Mouse (Mus musculus) layer of hippocampus, adult 11-12 months (tissue): Measurements from ENCODE around the gene Lig3.
"Not testable (repeated sequence)": the region's sequence is repeated elsewhere in the genome, so short reads cannot be mapped to it uniquely, and the experiment has no call there.

ENCODE experiments used
- DNase-seq: peaks from one replicate; pipeline ENCODE4 v3.0.0; 2022; ENCODE audit warnings: low spot score

Gene Lig3

DNA sequence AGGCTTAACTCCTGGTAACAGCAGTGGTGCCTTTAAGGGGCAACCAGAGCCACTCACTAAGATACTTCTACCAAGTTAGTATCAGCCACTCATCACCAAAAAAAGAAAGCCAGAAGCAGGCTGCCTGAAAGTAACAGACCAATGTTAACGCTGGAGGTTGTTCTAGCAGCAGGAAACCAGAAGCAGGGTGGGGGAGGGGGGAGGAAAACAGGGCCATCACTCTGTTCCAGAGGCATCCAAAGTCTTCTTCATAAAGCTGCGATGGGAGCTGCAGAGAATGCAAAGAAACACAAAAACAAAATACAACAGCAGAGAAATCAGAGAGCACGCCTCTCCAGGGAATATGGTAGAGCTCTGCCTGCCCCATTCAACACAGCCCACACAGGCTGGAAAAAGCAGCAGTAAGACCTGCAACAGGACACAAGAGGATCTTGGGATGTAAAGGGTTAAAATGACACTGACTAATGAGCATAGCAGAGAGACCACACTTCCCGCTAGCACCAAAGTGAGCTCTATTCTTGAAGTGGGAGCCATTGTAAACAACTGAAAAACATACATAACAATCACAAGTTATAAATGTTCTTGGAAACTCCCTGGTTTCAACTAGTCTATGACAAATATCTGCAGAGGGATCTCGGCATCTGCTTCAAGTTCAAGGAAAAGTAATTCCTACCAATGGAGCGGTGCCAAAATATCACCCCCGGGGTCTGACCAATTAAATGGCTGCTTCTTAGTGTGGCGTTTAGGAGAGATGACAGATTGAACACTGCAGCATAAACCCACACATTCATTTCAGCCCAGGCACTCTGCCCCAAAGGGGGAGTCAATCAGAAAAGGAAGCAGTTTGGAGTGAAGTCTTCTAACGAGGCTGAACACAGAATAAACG, 50.3 kb downstream of the Lig3 start:
- peak; percentile 27 for DNase-seq

DNA sequence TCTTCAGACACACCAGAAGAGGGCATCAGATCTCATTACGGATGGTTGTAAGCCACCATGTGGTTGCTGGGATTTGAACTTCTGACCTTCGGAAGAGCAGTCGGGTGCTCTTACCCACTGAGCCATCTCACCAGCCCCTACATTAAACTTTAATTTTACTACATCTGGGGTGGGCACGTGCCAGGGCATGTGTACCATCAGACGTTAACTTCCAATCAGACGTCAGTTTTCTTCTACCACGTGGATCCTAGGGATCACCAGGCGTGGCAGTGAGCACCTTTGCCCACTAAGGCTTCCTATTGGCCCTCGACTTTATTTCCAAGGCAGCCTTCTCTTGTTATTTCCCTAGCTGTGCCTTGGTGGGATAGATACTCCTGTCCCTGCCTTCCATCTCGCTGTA, 51.5 kb downstream of the Lig3 start:
- DNase-seq, result not testable (repeated sequence)

DNA sequence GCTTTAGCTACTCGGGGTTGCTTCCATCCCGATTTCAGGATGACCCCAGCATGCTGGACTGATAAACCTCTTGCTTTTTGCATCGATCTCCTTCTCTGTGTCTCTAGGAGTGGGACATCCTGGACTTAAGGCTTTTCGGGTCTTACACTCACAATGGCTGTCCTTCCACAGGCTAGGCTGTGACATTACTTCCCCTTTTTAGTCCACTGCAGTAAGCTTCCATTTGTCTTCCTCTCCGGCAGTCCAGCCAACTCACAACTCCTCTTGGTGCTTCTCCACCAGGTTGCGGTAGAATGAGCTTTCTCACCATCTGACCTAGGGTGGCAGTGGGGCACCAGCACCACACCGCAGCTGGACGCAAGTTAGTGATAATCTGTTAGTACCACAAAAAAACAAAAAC, 53.0 kb downstream of the Lig3 start:
- no peak for DNase-seq

DNA sequence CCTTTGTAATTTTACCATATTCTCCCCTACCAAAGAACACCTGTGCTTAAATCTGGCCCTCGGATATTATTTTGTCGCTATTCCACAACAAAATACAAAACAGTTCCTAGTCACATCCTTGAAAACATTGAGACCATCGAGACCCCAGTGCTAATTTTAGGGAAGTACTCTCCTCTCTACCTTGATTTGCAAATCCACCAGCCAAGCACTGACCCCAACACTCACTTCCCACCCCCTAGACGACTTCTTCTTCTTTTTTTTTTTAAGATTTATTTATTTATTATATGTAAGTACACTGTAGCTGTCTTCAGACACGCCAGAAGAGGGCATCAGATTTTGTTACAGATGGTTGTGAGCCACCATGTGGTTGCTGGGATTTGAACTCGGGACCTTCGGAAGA, 53.5 kb downstream of the Lig3 start:
- not testable (repeated sequence) for DNase-seq

DNA sequence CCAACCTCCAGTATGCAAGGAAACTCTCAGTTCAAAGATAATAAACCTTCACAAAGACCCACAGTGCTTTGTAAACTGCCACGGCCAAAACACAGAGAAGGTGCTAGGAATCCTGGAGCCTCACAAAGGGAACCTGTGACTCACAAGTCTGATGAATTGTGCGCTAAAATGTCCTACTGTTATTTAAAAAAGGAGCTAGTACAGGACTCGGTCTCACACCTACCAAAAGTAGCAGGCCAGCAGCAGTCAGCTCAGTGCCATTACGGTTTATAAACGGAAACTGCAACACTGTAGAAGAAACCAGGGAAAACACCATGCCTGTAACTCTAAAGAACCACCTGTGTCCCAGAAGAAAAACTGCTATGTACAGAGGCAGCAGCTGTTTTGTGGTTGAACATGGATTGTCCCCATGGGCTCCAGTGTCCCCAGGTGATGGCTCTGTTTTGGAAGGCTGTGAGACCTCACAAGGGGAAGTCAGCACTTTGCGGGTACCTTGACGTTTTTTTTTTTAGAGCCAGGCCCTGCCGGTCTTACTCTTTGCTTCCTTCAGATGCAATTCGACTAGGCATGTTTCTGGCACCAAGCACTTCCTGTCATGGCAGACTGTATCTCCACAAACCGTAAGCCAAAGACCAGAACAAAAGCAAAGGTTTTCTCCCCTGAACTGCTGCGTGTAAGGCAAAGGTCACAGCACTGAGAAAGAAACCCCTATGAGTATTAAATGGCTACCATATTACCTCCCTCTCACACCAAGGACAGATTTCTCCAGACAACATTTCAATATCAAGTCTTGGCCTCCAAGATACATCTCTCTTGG, 54.9 kb downstream of the Lig3 start:
- no peak for DNase-seq

DNA sequence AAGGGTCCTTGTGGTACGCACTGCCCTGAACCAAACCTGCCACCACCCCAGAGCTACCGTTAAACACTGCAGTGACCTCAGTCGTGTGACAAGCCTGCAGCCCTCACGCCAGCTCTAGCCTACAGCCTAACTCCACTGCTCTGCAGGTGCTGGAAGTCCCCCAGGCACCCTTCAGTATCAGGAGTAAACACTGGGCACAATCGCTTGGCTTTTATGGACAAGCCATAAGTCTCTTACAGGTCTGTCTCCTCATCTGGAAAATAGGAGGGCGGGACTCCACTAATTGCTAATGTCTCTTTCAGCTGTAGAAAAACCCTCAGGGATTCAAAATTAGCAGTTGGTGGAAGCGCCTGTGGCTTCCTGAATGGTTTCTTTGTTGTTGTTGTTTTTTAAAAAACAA, 56.3 kb downstream of the Lig3 start:
- DNase-seq, result no peak

DNA sequence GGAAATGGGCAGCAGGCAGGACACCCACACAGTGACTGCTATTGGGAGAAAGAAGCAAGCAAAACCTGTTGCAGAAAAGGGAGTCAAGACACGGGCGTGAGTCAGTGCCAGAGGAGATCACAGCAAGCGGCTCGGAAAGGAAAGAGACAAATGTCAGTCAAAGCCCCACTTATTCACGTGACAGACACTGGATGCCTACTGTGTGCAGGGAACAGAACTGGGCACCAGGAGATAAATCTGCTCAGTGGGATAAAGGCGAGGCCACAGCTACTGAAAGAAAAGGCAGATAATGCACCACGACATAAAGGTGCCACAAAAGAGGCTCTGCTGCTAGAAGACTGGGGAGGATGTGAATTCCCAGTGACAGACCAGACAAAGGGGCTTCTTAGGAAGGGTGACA, 56.9 kb downstream of the Lig3 start:
- no peak for DNase-seq

DNA sequence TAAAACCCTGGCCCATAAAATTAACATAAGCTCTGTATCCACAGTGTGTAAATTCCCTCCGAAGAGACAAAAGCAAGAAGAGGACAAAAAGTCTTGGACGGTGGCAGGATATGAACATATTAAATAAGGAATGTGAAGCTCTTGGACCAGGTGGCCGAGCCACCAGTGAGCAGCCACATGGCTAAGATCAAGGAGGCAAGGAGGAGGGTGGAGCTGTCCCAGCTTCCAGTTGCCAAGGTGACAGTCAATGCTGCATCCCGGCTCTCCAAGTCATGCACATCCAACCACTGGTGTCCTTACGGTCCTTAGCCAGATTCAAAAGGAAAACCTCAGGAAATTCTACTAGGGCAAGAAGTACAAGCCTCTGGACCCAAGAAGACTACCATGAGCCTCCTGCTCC, 57.6 kb downstream of the Lig3 start:
- no peak for DNase-seq

DNA sequence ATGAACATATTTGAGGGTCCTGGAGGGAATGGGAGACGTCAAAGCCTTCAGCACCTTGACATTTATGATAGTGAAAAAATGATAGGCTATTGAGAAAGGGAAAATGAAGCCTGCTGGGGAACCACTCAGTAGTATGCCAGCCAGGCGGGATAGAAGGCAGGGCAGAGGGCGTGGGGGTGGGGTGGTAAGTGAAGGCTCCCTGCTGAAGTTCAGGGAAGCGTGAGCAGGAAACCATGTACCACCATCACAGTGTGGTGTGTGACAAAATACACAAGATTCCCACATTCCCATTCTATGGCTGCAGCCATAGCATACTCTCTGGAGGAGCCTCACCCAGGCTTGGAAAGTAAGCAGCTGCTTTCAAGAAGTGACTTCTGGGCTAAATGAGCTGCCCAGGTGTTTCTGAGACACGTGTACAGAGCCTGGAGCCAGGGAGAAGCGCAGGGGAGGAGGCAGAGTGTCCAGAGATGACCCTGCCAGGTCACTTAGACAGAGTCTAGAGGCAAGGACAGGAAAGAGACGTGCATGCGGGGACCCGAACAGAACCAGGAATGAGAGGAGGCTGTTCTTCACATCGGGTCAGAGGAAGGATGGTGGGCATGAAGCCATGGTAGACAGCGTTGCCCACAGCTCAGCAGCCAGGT, 64.0 kb downstream of the Lig3 start:
- no peak for DNase-seq

DNA sequence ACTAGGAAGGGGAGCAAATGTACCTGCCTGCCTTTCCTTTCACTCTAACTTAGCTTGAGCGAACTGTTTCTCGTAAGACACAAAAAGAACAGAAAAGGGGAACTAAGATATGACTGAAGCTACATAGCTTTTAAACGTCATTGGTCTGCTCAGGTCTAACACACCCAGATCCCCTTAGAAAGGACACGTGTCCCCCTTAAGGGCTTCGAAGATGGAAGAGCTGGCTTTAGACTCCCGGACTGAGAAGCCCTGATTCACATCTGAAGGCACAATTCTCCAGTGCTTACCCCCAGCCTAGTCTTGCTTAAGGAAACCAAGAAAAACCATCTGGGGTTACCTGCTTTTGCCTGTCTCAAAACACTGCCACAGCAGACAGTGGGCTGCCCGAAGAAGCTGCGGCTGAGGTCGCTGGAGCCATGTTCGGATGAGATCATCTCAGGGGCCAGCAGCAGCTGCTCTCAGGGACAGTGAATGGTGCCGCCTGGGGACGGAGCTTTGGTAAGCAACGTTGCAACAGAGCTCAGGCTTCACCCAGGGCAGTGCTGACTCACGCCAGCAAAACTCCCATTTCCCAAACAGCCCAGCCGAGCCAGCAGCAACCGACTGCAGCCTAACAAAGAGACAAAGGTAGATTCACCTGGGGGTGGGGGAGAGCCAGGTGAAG, 64.6 kb downstream of the Lig3 start:
- peak; percentile 80 for DNase-seq

DNA sequence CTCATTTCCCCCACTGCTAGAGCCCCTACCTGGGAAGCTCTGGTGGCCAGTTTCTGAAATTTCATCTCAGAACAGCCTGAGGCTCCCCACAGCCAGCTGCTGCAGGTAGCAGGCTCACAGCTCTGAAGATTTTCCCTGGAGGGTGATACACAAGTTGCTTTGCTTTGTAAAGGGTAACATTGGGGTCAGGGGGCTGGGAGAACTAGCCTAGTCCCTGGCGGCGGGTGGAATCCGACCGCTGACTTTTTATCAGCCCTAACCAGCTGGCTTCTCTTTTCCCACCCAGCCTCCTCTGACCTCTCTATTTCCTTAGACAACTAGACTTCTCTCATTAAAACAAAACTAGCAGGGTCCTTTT, 65.2 kb downstream of the Lig3 start:
- DNase-seq, result no peak

DNA sequence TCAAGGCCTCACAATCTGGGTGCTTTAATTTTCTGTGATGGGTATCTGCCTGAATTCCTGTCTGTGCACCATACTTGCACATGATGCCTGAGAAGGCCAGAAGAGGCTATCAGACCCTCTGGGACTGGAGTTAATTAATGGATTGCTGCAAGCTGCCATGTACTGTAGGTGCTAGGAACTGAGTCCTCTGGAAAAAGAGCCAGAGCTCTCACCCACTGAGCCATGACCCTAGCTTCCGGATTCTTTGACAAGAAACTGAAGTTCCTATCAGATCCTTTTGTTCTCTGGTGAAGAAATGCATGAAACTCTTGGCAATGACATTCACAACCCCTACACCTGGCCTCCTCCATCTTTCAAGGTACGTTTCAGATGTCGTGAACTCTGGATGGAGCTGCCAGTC, 66.0 kb downstream of the Lig3 start:
- DNase-seq, result no peak

DNA sequence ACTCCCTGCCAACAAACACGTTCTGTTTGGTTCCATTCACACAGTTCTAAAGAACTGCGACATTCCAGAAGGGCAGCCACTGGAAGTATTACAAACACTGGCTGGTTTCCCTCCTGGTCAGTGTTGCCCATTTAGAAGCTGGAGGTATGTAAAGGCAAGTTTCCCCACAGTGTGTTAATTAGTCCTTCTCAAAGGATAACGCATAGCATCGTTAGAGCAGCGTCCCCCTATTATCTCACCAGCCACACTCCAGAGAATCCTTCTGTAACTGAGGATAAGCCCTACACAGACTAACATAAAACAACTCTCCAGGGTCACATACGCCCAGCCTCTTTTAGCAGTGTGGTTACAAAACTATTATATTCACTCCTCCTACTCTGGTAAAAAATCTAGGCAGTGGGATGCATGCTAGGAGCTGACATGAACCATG, 66.7 kb downstream of the Lig3 start:
- no peak for DNase-seq

DNA sequence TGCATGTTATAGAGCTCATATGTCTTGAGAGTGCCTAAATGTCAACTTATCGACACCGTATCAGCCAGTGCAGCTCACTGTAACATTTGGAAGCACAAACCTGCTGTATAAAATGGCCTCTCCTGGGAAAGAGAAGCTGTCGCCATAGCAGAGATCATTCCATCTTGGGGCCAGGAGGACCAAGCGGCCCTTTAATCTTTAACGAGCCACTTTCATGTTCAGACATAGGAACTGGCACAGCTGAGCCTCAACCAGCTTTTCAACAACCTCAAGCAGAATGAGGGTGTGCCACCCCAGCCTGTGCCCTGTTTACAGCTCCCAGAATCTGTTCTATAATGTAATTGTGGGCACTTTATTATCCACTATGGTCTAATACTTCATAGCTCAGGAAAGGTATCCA, 69.4 kb downstream of the Lig3 start:
- no peak for DNase-seq

DNA sequence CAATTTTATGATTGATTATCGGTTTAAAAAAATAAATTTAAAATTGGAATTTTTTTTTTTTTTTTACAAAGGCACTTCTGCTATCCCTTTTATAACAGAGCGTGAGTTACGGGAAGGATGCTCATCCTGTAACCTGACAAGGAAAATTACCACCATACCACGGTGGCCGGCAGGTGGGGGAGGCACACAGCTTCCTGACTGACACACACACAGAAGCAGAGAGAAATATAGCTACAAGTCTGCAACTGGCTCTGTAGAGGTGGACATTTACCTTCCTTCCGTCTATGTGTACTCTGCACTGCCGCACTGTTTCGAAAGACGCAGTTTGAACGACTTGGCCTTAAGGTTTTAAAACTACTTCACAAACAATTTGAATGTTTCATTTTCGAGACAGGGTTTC, 71.2 kb downstream of the Lig3 start:
- DNase-seq, result no peak

DNA sequence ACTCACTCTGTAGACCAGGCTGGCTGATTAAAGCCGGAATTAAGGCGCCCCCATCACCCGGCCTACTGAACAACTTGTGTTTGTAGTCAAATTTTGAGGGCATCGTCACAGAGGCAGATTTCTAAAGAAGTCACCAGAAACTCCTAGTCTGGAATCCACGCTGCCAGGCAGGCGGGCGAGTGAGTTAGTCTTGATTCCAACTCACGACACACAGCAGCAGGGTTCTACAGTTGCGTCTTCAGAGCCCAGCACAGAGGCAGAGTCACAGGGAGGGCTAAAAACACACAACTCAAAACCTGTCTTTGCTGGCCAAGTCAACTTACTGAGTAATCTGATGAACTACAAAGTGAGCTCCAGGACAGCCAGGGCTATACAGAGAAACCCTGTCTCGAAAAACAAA, 71.6 kb downstream of the Lig3 start:
- DNase-seq, result no peak

DNA sequence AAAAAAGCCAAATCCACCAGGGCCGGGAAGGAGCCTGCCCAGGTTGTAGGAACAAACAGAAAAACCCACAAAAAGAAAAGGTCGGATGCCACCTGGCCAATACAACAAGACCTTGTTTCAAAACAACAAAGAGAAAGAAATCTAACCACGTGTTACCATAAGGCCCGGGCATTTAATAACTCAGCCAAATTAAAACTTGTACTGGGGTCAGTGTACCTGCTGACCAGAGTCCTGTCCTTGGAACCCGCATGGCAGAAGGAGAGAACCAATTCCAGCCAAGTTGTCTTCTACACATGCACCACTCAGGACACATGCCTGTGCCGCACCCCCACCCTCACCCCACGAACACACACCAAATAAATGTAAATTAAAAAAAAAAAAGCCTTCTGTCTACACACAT, 72.0 kb downstream of the Lig3 start:
- DNase-seq, result no peak
